In genomic region chr11:74830256-74831161, GRCm38 (mm10) we compare ENCODE assay signal across 8 mouse cellular contexts. TPM values are rescaled to one million over a fixed set of nuclear protein-coding genes. Genes with fewer than 3 reads are reported as not detected.
DNase-seq lines count a peak whose midpoint lies in the region; ATAC-seq and TF ChIP-seq lines count a peak whose summit lies in the region.

Gene Mnt, plus strand, starts transcription at chr11:74830920.

- H3K27me3 ChIP-seq in embryonic facial prominence, embryonic 15.5 days = no peaks in the 10 kb centered on the region
- no peaks in the 10 kb centered on the region for H3K27me3 ChIP-seq in limb, embryonic 14.5 days (ENCODE audit: control insufficient read depth, insufficient read depth, low read length)
- no peaks in the 10 kb centered on the region for H3K27me3 ChIP-seq in midbrain, postnatal 0 days (ENCODE audit: insufficient read depth, low read length)

- peak within 1 kb of the TSS; percentile 85 for H3K4me2 ChIP-seq in embryonic facial prominence, embryonic 15.5 days (replicated peaks)
- peak within 1 kb of the TSS; percentile 79 for H3K4me2 ChIP-seq in limb, embryonic 14.5 days (replicated peaks; ENCODE audit: low read depth, low read length, severe bottlenecking)
- peak within 1 kb of the TSS; percentile 83 for H3K4me2 ChIP-seq in midbrain, postnatal 0 days (ENCODE audit: low read depth, low read length, poor library complexity, severe bottlenecking)

- H3K4me1 ChIP-seq in bone marrow, adult 2 months (ENCODE audit: control insufficient read depth, insufficient read depth, low read length) = peaks cover 10% of the 10 kb centered on the region
- peaks cover 40% of the 10 kb centered on the region for H3K4me1 ChIP-seq in embryonic facial prominence, embryonic 15.5 days
- peaks cover 35% of the 10 kb centered on the region for H3K4me1 ChIP-seq in limb, embryonic 14.5 days (ENCODE audit: control insufficient read depth, insufficient read depth, low read length)
- H3K4me1 ChIP-seq in midbrain, postnatal 0 days (ENCODE audit: insufficient read depth, low read length) = peaks cover 10% of the 10 kb centered on the region; the same call in 1 of the 2 replicates

- under 1% methylated on average over 70 of the region's 70 CpGs for WGBS in bone marrow, adult 2 months
- under 1% methylated on average over 70 of the region's 70 CpGs for WGBS in embryonic facial prominence, embryonic 15.5 days
- WGBS in limb, embryonic 14.5 days = under 1% methylated on average over 47 of the region's 70 CpGs
- WGBS in midbrain, postnatal 0 days = under 1% methylated on average over 68 of the region's 70 CpGs

- peak within 1 kb of the TSS; percentile 85 for H3K27ac ChIP-seq in bone marrow, adult 2 months (ENCODE audit: control insufficient read depth, insufficient read depth, low read depth, low read length, poor library complexity)
- peak within 1 kb of the TSS; percentile 97 for H3K27ac ChIP-seq in embryonic facial prominence, embryonic 15.5 days (replicated peaks)
- H3K27ac ChIP-seq in limb, embryonic 14.5 days (replicated peaks; ENCODE audit: low read depth, low read length) = peak within 1 kb of the TSS; percentile 81
- peak within 1 kb of the TSS; percentile 91 for H3K27ac ChIP-seq in midbrain, postnatal 0 days (ENCODE audit: low read depth, low read length)

- H3K9ac ChIP-seq in embryonic facial prominence, embryonic 15.5 days = peak within 1 kb of the TSS; percentile 75
- H3K9ac ChIP-seq in limb, embryonic 14.5 days (ENCODE audit: low read depth, low read length, severe bottlenecking) = peak within 1 kb of the TSS; percentile 81
- peak within 1 kb of the TSS; percentile 80 for H3K9ac ChIP-seq in midbrain, postnatal 0 days (replicated peaks; ENCODE audit: low read length, poor library complexity, severe bottlenecking)

- ATAC-seq in embryonic facial prominence, embryonic 15.5 days (ENCODE audit: insufficient number of reproducible peaks, low FRiP score, low TSS enrichment, low read depth) = peak; percentile 88
- peak; percentile 84 for ATAC-seq in limb, embryonic 14.5 days (ENCODE audit: low FRiP score, low read depth)
- peak; percentile 90 for ATAC-seq in midbrain, postnatal 0 days (ENCODE audit: low FRiP score)

- H3K9me3 ChIP-seq in embryonic facial prominence, embryonic 15.5 days (replicated peaks) = no peaks in the 10 kb centered on the region
- H3K9me3 ChIP-seq in limb, embryonic 14.5 days (ENCODE audit: control insufficient read depth, low read length) = no peaks in the 10 kb centered on the region
- no peaks in the 10 kb centered on the region for H3K9me3 ChIP-seq in midbrain, postnatal 0 days (ENCODE audit: low read length)

- TF ChIP-seq POLR2A in bone marrow, adult 2 months (IDR thresholded peaks at IDR 0.05; ENCODE audit: borderline replicate concordance, control insufficient read depth, low read depth, low read length) = peak; percentile 62; the same call in 1 of the 2 replicates
- 0 out of 2 replicates have a peak, but pooled peaks have one; percentile 52 for TF ChIP-seq POLR2A in limb, embryonic 14.5 days (IDR thresholded peaks at IDR 0.05; ENCODE audit: borderline replicate concordance, extremely low read depth, insufficient read depth, insufficient read length)

- DNase-seq in 416B (ENCODE audit: low read depth) = peak; percentile 100
- DNase-seq in heart, adult 8-10 months (ENCODE audit: low spot score) = peak; percentile 100
- peak; percentile 100 for DNase-seq in kidney, adult 9 months
- peak; percentile 99 for DNase-seq in limb, embryonic 14.5 days (ENCODE audit: low spot score)
- peak; percentile 100 for DNase-seq in midbrain, postnatal 0 days (ENCODE audit: low spot score)
- peak; percentile 78 to 86 for DNase-seq in spleen, postnatal 14 days (ENCODE audit: low spot score in 2 of 2)

- peak within 1 kb of the TSS; percentile 67 for H3K4me3 ChIP-seq in bone marrow, adult 2 months (replicated peaks; ENCODE audit: control insufficient read depth, low read depth, low read length)
- H3K4me3 ChIP-seq in embryonic facial prominence, embryonic 15.5 days (replicated peaks) = peak within 1 kb of the TSS; percentile 96
- H3K4me3 ChIP-seq in limb, embryonic 14.5 days (replicated peaks; ENCODE audit: low read length) = peak within 1 kb of the TSS; percentile 91
- H3K4me3 ChIP-seq in midbrain, postnatal 0 days (ENCODE audit: low read depth, low read length) = peak within 1 kb of the TSS; percentile 69

- TF ChIP-seq CTCF in bone marrow, adult 2 months (IDR thresholded peaks at IDR 0.05; ENCODE audit: control insufficient read depth, insufficient read depth, low read length) = no peak
- peak; percentile 4; the same call in 1 of the 2 replicates for TF ChIP-seq CTCF in midbrain, postnatal 0 days (IDR thresholded peaks at IDR 0.05)

- H3K36me3 ChIP-seq in embryonic facial prominence, embryonic 15.5 days = no peaks in the 10 kb centered on the region
- H3K36me3 ChIP-seq in limb, embryonic 14.5 days (ENCODE audit: control insufficient read depth, insufficient read depth, low read length) = no peaks in the 10 kb centered on the region
- peaks cover 4% of the 10 kb centered on the region for H3K36me3 ChIP-seq in midbrain, postnatal 0 days (ENCODE audit: insufficient read depth, low read length)

RNA-seq across cellular contexts. Expression of gene Mnt, which starts in this region (rescaled TPM):
- 9.6 and 20.3 TPM in 2 replicates for polyA plus RNA-seq in bone marrow, adult 2 months (2011; ENCODE audit: insufficient read depth, insufficient read length, low replicate concordance, missing spikeins)
- polyA plus RNA-seq in embryonic facial prominence, embryonic 15.5 days (2015; fragmentation: Nextera tagmentation; extraction: Ambion mirVana) = 6.3 and 6.9 TPM in 2 replicates
- total RNA-seq in heart, adult 8-10 months (2022) = 10 to 100 TPM in 3 of 4 experiments, 1 to 10 TPM in 1; 7.4 to 13.4 (median 10.2) TPM
- 17.9 and 25.0 TPM in 2 replicates for polyA plus RNA-seq in limb, embryonic 14.5 days (2012; rRNA removed)
- 6.0 and 7.1 TPM in 2 replicates for polyA plus RNA-seq in limb, embryonic 14.5 days (2014; fragmentation: Nextera tagmentation; extraction: Ambion mirVana)
- 17.6 and 18.6 TPM in 2 replicates for total RNA-seq in midbrain, postnatal 0 days (2014; rRNA removed)
- 7.4 and 8.4 TPM in 2 replicates for polyA plus RNA-seq in midbrain, postnatal 0 days (2015; fragmentation: Nextera tagmentation; extraction: Ambion mirVana)

Comparison
In these comparisons a context has a peak if more than half of its experiments do, and no peak if none do; other contexts are left out.
1. Peak in every context shown above with its lines: DNase-seq, ATAC-seq, H3K4me3 ChIP-seq and H3K27ac ChIP-seq.